Mouse (Mus musculus) forelimb bud, embryonic 11.5 days (tissue): Measurements from ENCODE around the gene Cacnb4.

Source experiments
- DNase-seq: peaks from one replicate; pipeline ENCODE4 v3.0.0-alpha.2; 2012; ENCODE audit warnings: low read depth, low spot score

The Cacnb4 gene

DNA sequence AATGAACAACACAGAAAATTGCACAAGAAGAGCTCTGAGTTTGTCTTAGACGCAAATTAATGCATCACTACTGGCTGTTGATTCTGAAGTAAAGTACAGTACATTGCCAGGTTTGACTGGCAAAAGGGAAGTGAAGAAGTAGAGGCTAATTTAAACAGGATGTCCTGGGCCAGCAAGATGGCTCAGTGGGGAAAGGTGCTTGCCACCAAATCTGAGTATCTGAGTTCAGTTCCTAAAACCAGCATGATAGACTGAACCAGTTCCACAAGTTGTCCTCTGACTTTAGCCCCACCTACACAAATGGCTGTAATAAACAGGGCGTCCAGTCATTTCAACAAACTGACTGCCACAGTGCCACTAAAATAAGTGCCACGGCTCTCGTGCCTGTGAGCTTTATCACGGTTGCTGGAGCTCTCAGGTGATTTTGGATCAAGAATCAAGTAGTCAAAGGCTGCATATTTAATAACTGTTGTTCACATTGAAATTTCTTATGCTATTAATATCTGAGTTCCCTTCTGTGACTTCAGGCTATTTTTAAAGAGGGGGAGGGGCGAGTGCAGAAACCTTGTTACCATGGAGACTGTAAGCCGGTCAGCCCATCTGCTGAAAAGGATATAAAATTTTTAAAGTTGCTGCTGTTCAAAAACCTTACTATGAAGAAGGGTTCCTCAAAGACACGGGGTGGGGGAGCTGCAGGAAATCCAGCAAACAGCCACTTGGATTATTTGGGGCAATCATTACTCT, 29.2 kb downstream of the Cacnb4 start:
- DNase-seq: no peak

DNA sequence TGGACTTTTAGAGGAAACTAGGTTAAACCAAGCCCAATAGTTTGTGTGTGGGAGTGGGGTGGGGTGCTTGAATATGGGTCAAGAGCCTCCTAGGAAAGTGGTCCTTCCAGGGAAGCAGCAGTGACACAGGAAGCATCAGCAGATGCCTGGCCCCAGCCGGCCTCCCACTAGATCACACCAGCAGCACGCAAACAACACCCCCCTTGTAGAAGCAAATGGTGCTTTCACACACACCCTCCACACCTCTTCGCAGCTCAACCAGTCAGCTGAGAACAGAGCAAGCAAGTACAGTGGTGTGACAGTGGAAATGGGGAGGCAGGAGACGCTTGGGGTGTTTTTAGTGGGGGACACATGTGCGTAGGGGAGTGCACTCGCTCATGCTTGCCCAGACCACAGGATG, 33.0 kb downstream of the Cacnb4 start:
- no peak for DNase-seq

DNA sequence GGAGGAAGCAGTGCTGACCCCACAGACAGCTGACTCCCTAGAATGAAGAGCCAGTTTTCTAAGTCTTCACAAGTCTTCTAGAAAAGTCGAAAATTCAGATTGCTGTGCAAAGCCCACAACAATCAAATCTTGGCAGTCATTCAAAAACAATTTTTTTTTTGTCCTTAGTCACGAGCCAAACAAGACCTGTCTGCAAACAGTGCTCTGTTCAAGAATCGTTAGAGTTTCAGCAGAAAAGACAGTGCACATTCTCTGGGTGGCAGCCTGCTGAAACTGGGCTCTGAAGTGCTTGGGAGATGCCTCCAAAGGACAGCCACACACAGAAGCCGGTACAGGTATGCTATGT, 37.1 kb downstream of the Cacnb4 start:
- no peak for DNase-seq

DNA sequence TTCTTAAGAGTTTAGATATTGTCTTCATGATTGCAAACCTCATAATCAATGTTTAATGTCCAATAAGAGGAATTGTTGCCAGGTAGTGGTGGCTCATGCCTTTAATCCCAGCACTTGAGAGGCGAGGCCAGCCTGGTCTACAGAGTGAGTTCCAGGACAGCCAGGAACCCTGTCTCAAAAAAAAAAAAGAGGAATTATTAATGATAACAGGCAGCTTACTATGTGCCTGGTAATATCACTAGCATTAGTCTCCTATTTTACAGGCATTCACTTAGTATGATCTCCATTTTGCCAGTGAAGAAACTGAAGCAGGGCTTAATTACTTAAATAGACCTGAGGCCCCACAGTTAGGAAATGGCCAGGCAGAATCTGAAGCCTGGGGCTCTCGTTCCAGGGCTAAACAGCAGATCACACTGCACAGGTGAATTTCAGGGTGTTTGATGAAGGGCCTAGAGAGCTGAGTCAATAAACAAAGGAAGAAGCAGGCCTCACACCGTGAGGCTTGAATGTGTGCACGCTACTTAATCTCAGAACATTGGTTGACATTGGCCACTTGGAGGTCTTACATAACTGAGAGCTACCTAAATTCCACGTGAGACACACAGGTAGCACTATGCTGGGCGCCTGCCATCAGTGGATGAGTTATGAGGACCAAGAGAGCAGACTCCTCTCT, 37.6 kb downstream of the Cacnb4 start:
- no peak for DNase-seq

DNA sequence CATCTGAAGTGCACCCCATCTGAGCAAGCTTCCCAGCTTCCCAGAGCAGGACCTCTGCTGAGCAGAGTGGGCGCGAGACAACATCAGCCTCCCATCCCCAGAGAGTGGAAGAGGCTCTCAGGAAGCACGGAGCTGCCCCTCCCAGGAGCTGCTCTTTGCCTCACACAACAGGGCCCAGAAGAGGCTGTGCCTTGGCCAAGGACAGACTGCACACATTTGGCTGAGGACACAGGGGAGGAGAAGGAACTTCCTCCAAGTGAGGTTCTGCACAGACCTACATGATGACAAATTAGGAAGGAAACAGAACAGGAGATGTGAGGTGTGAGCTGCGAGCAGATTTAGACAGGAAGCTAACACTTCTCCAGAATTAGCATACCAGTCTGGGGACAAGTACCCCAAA, 38.4 kb downstream of the Cacnb4 start:
- no peak for DNase-seq

DNA sequence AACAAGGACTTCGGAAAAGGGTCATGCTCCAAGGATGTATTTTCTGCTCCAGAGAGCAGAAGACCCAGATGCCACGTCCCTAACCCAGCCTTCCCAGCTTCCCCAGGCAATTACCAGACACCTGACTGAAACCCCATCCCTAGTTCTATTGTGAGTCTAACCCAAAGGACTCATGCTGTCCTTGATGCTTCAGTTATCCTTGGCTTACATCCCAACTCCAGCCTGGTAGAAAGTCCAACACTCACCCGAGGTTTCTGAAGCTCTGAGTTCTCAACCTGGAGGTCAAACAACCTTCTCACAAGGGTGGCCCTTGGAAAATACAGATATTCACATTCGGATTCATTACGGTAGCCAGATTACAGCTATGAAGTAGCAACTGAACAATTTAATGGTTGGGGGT, 40.6 kb downstream of the Cacnb4 start:
- no peak for DNase-seq

DNA sequence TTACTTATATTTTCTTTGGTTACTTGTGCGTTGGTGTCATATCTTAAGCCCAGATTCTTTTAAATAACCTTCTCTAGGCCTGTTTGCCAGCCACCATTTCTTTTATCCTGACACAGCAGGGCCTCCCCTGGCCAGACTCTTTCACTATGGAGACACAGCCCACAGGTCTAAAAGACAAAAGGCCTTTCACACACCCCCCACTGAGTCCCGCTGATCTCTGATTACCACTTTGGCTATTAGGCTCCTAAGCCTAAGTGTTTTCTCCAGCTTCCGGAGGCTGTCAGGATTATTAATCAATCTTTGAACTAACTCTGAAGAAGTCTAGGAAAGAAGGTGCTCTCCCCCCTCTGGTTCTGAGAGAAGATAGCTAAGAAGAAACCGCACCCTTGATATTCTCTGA, 41.3 kb downstream of the Cacnb4 start:
- no peak for DNase-seq

DNA sequence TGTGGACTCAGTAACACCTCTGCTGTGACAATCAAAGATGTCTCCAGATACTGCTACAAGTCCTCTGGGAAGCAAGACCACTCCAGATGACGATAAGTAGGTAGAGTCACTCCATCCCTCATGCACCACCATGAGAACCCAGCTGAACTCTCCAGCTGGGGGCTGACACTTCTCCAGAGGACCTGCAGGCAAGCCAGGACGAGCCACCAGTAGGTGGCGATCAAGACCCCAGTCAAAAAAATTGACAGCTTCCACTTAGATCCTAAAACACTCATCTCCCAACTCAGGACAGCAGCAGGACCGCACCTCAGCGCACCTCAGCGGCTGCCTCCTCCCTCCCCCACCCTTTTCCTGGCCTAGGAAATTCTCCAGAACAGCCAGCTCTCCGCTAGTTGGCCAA, 43.8 kb downstream of the Cacnb4 start:
- peak; percentile 63 for DNase-seq

DNA sequence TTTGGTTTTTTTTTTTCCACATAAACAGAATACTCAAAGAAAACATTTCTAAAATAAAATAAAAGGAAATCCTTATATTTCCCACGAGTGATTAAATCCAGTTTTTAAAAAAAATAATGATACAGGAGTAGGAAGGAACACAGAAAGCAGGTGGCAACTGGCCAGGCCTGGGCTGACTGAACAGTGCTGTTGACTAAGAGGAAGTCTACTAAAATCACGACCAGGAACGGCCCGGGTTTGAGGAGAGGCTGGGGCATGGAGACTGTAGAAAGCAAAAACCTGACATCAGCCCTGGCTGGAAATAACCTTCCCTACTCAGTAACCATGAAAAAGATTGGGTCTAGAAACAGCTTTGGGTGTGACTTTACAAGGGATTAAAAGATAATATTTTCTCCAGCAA, 48.4 kb downstream of the Cacnb4 start:
- DNase-seq: no peak

DNA sequence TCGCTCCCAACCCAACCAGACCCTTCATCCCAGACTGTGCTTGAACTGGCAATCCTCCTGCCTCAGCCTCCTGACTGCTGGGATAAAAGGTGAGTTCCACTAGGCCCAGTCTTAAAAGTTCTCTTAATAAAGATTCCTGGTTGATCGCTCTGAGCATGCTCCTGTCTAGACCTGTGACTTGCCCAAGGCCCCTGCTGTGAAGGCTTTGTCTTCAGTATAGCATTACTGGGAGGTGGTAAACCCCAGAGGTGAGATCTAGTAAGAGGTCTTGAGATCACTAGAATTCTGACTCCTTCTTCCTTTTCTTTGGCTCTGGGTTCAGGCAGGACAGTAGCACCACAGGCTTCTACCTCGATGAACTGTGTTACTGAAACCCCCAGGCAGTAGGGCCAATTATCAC, 50.4 kb downstream of the Cacnb4 start:
- no peak for DNase-seq

DNA sequence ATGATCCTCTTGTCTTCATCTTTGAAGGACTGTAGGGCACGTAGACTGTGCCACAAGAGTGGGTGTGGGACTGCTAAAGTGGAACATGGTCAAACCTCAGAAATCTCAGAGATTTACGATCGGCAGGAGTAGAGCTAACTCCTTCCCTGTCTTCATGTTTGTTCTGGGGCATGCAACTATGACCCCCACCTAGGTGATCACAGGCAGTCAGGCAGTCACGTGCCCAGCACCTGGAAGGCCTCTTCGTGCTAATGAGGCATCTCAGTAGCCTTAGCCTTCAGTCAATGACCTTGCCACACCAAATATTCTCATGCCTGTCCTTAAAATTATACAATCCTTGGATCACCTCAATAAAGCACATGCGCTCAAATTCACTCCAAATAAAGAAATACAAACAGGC, 50.9 kb downstream of the Cacnb4 start:
- no peak for DNase-seq

DNA sequence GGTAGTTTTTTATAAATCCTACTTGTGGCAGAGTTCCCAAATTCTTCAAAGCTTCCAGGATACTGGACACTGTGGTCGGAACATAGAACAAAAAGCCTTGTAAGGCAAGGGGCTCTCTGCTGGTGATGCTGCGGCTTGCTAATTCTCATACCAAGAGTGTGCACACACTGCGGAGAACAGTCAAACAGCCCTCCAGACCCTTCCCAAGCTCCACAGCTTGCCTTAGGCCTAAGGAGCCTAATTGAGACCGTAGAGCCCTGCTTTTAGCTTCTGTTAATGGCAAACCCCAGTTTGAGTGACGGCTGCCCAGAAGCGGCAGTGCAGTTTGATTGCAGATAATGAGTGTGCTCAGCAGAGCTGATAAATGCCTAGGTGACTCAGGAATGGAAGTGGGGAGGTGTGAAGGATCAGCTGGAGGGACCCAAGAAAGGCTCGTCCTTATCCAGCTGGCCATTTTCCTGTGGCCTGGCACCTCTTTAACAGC, 52.7 kb downstream of the Cacnb4 start:
- peak; percentile 19 for DNase-seq

DNA sequence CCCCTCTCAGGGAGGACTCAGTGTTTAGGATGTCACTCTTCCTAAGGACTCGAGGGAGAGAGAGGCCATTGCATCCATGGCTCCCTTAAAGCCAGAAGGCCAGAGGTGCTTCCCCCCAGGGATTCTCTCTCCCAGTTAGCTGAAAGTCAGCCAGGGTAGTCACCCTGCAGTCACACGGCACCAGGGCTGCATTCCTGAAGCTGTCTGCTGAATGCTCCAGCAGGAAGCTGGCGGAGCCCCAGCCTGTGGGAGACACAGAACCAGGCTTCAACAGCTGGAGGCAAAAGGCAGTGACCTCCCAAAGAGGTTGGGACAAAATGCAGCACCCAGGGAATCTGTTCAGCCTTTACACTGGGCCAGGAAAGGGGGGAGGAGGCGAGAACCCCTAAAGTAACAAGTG, 53.2 kb downstream of the Cacnb4 start:
- DNase-seq: no peak

DNA sequence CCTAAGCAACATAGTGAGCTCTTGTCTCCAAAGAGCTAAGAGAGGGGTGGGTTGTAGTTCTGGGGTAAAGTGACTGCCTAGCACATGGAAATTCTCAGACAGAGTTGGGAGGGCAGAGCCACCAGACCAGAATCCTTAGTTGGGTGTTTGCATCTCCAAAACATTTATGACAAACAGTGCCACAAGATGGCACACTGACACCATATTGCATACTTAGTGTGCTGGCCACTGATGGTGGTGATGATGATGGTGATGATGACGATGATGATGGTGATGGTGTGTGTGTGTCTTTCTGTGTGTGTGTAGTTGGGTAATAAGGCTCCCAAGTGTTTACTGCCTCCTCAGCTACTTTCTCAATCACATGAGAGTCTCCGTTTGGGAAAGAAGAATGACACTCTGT, 54.0 kb downstream of the Cacnb4 start:
- DNase-seq: no peak

DNA sequence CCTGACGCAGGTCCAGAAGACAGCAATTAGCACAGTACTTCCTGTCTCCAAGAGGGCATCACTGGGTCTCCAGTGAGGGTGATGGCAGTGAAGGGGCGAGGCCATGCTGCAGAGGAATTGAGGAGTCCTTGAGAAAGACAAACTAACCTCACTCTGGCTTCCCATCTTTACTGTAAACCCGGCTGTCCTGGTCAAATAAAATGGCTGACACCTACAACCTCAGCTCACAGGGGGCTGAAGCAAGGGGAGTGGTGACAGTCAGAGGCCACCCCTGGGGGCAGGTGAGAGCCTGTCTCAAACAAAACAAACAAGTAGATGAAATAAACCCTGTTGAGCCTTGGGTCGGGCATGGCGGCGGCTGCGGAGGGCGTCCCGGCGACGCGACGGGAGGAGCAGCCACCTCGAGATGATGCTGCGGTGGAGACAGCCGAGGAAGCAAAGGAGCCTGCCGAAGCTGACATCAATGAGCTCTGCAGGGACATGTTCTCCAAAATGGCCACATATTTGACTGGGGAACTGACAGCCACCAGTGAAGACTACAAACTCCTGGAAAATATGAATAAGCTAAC, 57.1 kb downstream of the Cacnb4 start:
- DNase-seq: no peak

DNA sequence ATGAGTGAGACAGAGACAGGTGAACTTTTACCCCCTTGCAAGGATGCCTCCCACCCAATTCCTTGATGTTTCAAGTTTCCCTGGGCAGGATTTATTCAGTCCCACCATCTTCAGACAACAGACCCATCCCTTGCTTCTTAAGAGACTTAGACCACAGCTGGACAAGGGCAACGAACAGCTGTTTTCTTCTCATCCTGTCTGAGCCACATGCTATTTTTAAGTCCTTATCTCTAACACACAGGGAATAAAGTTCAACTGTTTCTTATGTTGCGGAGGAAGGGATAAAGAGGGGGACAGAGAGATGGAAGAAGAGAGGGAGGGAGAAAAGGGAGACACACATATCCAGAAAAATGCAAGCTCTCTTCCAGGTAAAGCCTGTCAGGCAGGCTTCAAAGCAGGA, 57.8 kb downstream of the Cacnb4 start:
- DNase-seq: no peak

DNA sequence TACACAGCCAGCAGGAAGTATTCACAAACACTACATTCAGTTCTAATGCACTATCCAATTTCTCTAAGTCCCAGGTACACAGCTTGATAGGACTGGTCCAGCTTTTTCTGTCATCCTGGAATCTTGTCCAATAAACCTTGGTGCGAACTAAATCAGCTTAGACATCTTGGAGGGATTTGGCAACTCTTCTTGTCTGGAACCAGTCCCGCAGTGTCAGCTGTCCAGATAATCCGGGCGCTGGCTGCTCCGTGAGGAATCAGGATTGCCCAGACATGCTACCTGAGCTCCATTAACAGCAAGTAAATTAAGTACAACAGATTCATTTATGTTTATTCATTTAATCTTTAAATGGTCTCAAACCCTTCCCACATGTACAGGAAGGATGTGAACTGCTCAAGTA, 61.2 kb downstream of the Cacnb4 start:
- no peak for DNase-seq

DNA sequence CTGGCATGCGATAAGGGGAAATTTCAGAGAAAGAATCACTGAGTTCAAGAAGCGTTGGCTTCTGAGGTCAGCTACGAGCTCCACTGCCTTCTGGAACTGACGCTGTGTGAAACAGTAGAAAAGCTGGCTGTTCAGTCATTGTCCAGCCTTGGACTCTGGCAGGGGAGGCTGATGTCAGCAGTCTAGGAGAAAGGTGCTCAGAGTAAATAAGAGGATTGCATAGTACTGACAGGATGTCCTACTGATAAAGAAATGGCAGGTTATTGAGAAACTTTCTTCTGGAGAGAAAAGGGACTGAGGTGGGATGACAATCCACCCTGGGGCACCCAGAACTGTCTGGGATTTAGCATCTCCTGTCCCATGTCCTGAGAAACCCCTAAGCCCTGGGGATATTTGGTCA, 62.7 kb downstream of the Cacnb4 start:
- DNase-seq: no peak

DNA sequence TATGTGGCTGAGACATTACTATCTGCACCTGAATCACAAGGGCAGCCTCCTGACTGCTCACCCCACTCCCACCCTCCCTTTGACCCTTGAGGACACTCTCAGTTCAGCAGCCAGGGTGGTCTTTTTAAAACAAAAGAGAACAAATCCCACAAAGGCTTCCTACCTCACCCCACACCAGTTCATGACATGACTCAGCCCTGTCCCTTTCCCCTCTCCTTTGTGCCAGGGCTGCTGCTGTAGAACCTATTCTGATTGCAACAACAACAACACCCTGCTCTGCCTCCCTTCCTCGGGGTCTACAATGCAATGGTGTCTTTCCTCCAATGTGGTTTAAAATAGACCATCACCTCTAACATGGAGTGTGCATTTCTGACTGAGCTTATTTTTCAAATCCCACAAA, 67.1 kb downstream of the Cacnb4 start:
- DNase-seq: no peak

DNA sequence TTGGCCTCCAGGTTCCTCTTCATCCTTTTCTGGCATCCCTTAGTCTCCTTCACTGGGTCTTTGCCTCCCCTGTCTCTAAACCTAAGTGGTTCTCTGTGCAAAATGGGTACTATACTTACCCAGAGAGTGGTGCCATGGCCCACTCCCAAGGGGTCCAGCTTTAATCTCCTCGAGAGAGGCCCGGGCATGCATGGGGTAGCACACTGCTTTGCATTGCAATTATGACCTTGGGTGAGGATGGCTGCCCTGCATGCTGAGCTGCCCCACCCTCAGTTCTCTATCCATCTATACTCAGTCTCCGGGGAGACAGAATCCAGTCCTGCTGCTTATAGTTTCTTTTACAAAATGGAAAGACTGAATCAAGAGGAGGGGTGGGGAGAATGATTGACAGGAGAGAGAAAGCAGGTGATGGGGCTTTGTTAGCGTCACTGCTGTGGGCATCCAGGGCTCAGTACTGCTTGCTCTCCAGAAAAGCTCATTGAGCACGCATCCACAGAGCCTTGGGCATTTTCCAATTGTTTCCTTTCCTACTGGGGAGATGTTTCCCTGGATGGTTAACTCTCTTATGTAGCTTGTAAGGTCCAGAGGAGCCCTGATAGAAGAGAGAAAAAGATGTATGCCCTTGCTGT, 68.7 kb downstream of the Cacnb4 start:
- DNase-seq: no peak

DNA sequence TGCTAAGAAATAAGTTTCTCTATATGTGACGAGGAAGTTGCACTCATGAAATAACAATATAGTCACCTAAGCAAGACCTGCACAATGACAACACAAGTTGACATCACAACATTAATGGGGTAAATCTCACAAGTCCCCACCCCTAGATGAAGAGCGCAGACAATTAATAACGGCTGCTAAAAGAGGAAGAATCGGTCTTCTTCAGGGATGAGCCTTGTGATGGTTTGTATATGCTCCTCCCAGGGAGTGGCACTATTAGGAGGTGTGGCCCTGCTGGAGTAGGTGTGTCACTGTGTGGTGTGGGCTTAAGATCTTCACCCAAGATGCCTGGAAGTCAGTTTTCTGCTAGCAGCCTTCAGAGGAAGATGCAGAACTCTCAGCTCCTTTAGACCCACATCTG, 70.3 kb downstream of the Cacnb4 start:
- no peak for DNase-seq

DNA sequence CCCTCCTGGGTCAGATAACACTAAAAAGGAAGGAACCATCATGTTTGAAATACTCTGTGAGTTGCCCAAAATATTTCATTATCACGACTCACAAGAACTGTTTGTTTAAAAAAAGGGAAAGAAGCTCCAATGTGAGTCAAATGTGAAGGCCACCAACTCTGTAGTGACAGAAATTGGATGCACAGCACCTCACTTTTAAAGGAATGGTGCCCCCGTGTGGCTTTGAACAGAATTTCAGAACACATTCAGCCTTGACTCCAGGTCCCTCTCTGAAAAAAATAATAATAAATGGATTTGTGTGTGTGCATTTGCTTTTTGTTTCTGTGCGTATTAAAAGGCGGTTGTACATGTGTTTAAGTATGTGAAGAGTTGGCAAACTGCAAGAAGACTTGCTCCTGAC, 71.3 kb downstream of the Cacnb4 start:
- peak; percentile 59 for DNase-seq

DNA sequence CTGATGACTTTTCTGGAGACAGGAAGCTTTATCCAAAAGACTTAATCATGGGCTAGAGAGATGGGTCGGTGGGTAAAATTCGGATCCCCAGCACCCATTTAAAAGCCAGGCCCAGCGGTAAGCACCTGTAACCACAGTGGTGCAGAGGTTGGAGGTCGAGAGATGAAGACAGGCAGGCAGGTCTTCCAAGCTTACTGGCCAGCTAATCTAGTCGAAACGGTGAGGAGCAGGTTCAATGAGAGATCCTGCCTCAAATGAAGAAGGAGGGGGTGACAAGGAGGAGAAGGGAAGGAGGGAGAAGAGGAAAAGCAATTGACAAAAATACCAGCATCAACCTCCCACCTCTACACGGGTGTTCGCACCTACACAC, 72.0 kb downstream of the Cacnb4 start:
- no peak for DNase-seq
